Mouse (Mus musculus) colon, adult 2 months (tissue): ENCODE measurements around the gene H2-Q2. TPM values are rescaled to one million over a fixed set of nuclear protein-coding genes. Genes with fewer than 3 reads are reported as not detected.

Experiments
- polyA plus RNA-seq: library from polyadenylated mRNA; depleted of rRNA; stranded (reverse); fragments of >200 nt; gene quantifications from 2 replicates; pipeline ENCODE4 v1.2.3, GENCODE M21; 2012; rRNA removed

Gene H2-Q2
- polyA plus RNA-seq = 95.5 and 141 TPM in 2 replicates

DNA sequence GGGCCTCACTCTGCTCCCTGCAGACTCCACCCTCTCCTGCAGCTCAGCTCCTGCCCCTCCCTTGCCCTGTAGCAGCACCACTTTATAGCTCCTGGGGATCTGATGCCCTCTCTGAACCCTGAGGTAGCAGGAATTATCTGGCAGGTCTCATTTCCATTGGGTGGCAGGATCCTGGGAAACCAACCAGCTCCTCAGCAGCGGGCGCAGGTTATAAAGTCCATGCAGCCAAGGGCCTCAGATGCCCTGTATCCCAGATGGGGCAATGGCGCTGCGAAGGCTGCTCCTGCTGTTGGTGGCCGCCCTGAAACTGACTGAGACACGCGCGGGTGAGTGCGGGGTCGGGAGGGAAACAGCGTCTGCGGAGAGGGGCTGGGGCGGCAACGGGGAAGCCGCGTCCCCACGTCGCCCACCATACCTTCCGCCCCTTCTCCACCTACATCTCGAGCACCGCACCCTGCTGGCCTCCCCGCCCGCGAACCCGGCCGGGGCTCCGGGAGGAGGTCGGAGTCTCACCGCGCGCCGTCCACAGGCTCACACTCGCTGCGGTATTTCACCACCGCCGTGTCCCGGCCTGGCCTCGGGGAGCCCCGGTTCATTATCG, at the start of gene H2-Q2:
H2-Q2 (plus strand) TSS at position 172 of the 601 bp plus-strand sequence.

DNA sequence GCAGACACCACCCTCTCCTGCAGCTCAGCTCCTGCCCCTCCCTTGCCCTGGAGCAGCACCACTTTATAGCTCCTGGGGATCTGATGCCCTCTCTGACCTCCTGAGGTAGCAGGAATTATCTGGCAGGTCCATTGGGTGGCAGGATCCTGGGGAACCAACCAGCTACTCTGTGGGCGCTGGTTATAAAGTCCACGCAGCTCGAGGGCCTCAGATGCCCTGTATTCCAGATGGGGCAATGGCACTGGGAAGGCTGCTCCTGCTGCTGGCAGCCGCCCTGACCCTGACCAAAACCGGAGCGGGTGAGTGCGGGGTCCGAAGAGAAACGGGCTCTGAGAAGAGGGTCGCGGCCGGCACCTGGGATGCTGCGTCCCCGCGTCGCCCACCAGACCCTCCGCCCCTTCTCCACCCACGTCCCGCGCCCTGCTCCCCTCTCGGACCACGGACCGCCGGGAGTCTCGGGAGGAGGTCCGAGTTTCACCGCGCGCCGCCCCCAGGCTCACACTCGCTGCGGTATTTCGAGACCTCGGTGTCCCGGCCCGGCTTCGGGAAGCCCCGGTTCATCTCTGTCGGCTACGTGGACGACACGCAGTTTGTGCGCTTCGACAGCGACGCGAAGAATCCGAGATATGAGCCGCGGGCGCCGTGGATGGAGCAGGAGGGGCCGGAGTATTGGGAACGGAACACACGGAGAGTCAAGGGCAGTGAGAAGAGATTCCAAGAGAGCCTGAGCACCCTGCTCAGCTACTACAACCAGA, 21.5 kb upstream of the H2-Q2 start, which contains the start of gene H2-Q1:
H2-Q1 (plus strand) TSS at position 79 of the 755 bp plus-strand sequence.

DNA sequence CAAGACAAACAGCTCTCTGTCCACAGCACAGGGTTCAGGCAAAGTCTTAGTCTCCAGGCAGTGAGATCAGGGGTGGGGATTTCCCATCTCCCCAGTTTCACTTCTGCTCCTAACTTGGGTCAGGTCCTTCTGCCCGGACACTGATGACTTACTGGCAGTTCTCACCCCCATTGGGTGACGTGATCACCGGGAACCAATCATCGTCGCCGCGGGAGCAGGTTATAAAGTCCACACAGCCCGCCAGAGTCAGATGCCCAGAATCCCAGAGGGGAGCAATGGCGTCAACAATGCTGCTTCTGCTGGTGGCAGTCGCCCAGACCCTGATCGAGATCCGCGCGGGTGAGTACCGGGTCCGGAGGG, 37.3 kb downstream of the H2-Q2 start, which contains the start of gene H2-Q4:
H2-Q4 (plus strand) TSS at position 249 of the 360 bp plus-strand sequence.

Other genes with a start within 250 kb of the H2-Q2 start
- gene Ly6g5c, start 234.0 kb upstream of the H2-Q2 start, polyA plus RNA-seq = not detected in 2 replicates
- gene Ly6g5b, start 226.8 kb upstream of the H2-Q2 start, polyA plus RNA-seq = 0.72 and 0.86 TPM in 2 replicates
- 23.3 and 25.0 TPM in 2 replicates for gene Gpank1, start 220.8 kb upstream of the H2-Q2 start, polyA plus RNA-seq
- 262 and 295 TPM in 2 replicates for gene Csnk2b, start 220.2 kb upstream of the H2-Q2 start, polyA plus RNA-seq
- gene D17H6S53E, start 215.9 kb upstream of the H2-Q2 start, polyA plus RNA-seq = 16.7 and 18.2 TPM in 2 replicates
- 0.12 and 0.19 TPM in 2 replicates for gene Apom, start 210.2 kb upstream of the H2-Q2 start, polyA plus RNA-seq
- gene Bag6, start 207.1 kb upstream of the H2-Q2 start, polyA plus RNA-seq = 221 and 228 TPM in 2 replicates
- gene Prrc2a, start 177.3 kb upstream of the H2-Q2 start, polyA plus RNA-seq = 341 and 379 TPM in 2 replicates
- gene Aif1, start 166.2 kb upstream of the H2-Q2 start, polyA plus RNA-seq = 1.6 and 2.5 TPM in 2 replicates
- gene Lst1, start 153.8 kb upstream of the H2-Q2 start, polyA plus RNA-seq = 8.1 and 10.4 TPM in 2 replicates
- 20.1 and 22.9 TPM in 2 replicates for gene Ltb, start 147.8 kb upstream of the H2-Q2 start, polyA plus RNA-seq
- gene Tnf, start 140.2 kb upstream of the H2-Q2 start, polyA plus RNA-seq = 1.3 TPM in 2 replicates
- gene Lta, start 136.9 kb upstream of the H2-Q2 start, polyA plus RNA-seq = 1.4 and 1.8 TPM in 2 replicates
- gene Gm16181, start 121.4 kb upstream of the H2-Q2 start, polyA plus RNA-seq = not detected in 2 replicates
- 4.6 and 5.1 TPM in 2 replicates for gene Atp6v1g2, start 108.6 kb upstream of the H2-Q2 start, polyA plus RNA-seq
- 28.9 and 34.5 TPM in 2 replicates for gene Nfkbil1, start 106.5 kb upstream of the H2-Q2 start, polyA plus RNA-seq
- gene Ddx39b, start 100.5 kb upstream of the H2-Q2 start, polyA plus RNA-seq = 211 and 238 TPM in 2 replicates
- gene H2-D1, start 79.5 kb upstream of the H2-Q2 start, polyA plus RNA-seq = 837 and 1,001 TPM in 2 replicates
- gene H2-Q1, start 21.8 kb upstream of the H2-Q2 start, polyA plus RNA-seq = 5.1 and 9.8 TPM in 2 replicates
- 71.8 and 75.3 TPM in 2 replicates for gene H2-Q4, start 37.4 kb downstream of the H2-Q2 start, polyA plus RNA-seq
- 18.5 and 18.8 TPM in 2 replicates for gene H2-Q6, start 82.6 kb downstream of the H2-Q2 start, polyA plus RNA-seq
- gene H2-Q7, start 96.9 kb downstream of the H2-Q2 start, polyA plus RNA-seq = 50.6 and 57.2 TPM in 2 replicates
- 8.0 and 8.1 TPM in 2 replicates for gene H2-Q10, start 127.8 kb downstream of the H2-Q2 start, polyA plus RNA-seq
- not detected in 2 replicates for gene Pou5f1, start 163.8 kb downstream of the H2-Q2 start, polyA plus RNA-seq
- 16.9 and 18.7 TPM in 2 replicates for gene Tcf19, start 174.6 kb downstream of the H2-Q2 start, polyA plus RNA-seq
- gene Cchcr1, start 174.9 kb downstream of the H2-Q2 start, polyA plus RNA-seq = 12.2 and 13.5 TPM in 2 replicates
- gene Psors1c2, start 191.0 kb downstream of the H2-Q2 start, polyA plus RNA-seq = 0.14 and 0.29 TPM in 2 replicates
- gene Cdsn, start 209.9 kb downstream of the H2-Q2 start, polyA plus RNA-seq = 1.9 and 2.1 TPM in 2 replicates
- not detected in 2 replicates for gene 2300002M23Rik, start 225.2 kb downstream of the H2-Q2 start, polyA plus RNA-seq